Mouse (Mus musculus) CH12.LX (cell line): Measurements from ENCODE around the gene Tbca. TPM values are rescaled to one million over a fixed set of nuclear protein-coding genes. Genes with fewer than 3 reads are reported as not detected.

ENCODE experiments used
- DNase-seq: peaks from one replicate; pipeline ENCODE4 v3.0.0-alpha.2; 2013; ENCODE audit errors: extremely low read depth
- H3K27ac ChIP-seq: 2 replicates; pipeline ENCODE4 v1.5.1; 2012; ENCODE audit warnings: low read depth, mild to moderate bottlenecking, control low read depth, moderate library complexity; ENCODE audit not compliant: insufficient read depth
- H3K27me3 ChIP-seq: replicated peaks from 2 replicates; pipeline ENCODE3; 2012; ENCODE audit warnings: inconsistent platforms
- H3K36me3 ChIP-seq, 2 experiments: replicated peaks in 1 of 2; 2 replicates each; pipeline versions ENCODE3 to v1.6.1; 2012; ENCODE audit warnings: inconsistent platforms in 1 of 2, low read length in 1 of 2, mild to moderate bottlenecking in 1 of 2, mixed read lengths in 1 of 2, moderate library complexity in 1 of 2; ENCODE audit not compliant: control insufficient read depth in 1 of 2, insufficient read depth in 1 of 2
- H3K4me1 ChIP-seq, 2 experiments: 2 replicates each; pipeline ENCODE4 v1.6.1; 2012; ENCODE audit warnings: inconsistent platforms in 1 of 2, moderate library complexity in 1 of 2; ENCODE audit not compliant: insufficient read depth in 2 of 2, control insufficient read depth in 1 of 2
- H3K4me2 ChIP-seq: 2 replicates; pipeline ENCODE4 v1.6.1; 2012; ENCODE audit warnings: low read depth, mild to moderate bottlenecking, control low read depth; ENCODE audit not compliant: poor library complexity, insufficient read depth, severe bottlenecking
- H3K4me3 ChIP-seq, 3 experiments: fragments of 150-350 bp in 1 of 3; sonication (generic) in 1 of 3; replicated peaks in 1 of 3; 2 replicates each; pipeline versions ENCODE3 to v1.5.1; 2011 to 2012; ENCODE audit warnings: low read depth in 2 of 3, low read length in 2 of 3, mild to moderate bottlenecking in 2 of 3, moderate library complexity in 2 of 3, control low read depth in 1 of 3, improper control_type of control experiment in 1 of 3, inconsistent platforms in 1 of 3, mixed read lengths in 1 of 3; ENCODE audit not compliant: poor library complexity in 1 of 3
- H3K79me2 ChIP-seq: replicated peaks from 2 replicates; pipeline ENCODE4 v1.6.1; 2012; ENCODE audit warnings: mild to moderate bottlenecking, moderate library complexity; ENCODE audit not compliant: control insufficient read depth, poor library complexity, insufficient read depth, severe bottlenecking; ENCODE audit errors: extremely low read depth
- H3K9ac ChIP-seq: 2 replicates; pipeline ENCODE4 v1.6.1; 2012; ENCODE audit warnings: low read depth, mild to moderate bottlenecking, control low read depth, moderate library complexity; ENCODE audit not compliant: insufficient read depth
- H3K9me3 ChIP-seq: replicated peaks from 2 replicates; pipeline ENCODE3; 2012; ENCODE audit warnings: low read length, inconsistent platforms, mixed read lengths
- CTCF ChIP-seq, 2 experiments: IDR thresholded peaks in 1 of 2; conservative IDR thresholded peaks in 1 of 2; 2 replicates each; pipeline ENCODE4 v1.5.1; 2011 to 2012; ENCODE audit warnings: low read depth in 2 of 2, low read length in 2 of 2, improper control_type of control experiment in 1 of 2, inconsistent platforms in 1 of 2, mild to moderate bottlenecking in 1 of 2, moderate library complexity in 1 of 2
- IRF4 ChIP-seq: IDR thresholded peaks from 2 replicates; pipeline ENCODE4 v1.6.1; 2014; ENCODE audit warnings: low read depth, mild to moderate bottlenecking, inconsistent platforms, low read length, improper control_type of control experiment
- MAZ ChIP-seq: IDR thresholded peaks from 2 replicates; pipeline ENCODE4 v1.6.1; 2012; ENCODE audit warnings: low read depth, mild to moderate bottlenecking, inconsistent platforms, low read length, improper control_type of control experiment, moderate library complexity
- MYC ChIP-seq: IDR thresholded peaks from 2 replicates; pipeline ENCODE4 v1.6.1; 2011; ENCODE audit warnings: low read depth, mild to moderate bottlenecking, improper control_type of control experiment, low read length
- RAD21 ChIP-seq: IDR thresholded peaks from 2 replicates; pipeline ENCODE4 v1.6.1; 2011; ENCODE audit warnings: low read depth, mild to moderate bottlenecking, low read length, improper control_type of control experiment, moderate library complexity
- TBP ChIP-seq: conservative IDR thresholded peaks from 2 replicates; pipeline ENCODE4 v1.6.1; 2011; ENCODE audit warnings: low read depth, low read length, improper control_type of control experiment
- USF1 ChIP-seq: IDR thresholded peaks from 2 replicates; pipeline ENCODE4 v1.6.1; 2014; ENCODE audit warnings: low read depth, mild to moderate bottlenecking, inconsistent platforms, low read length, improper control_type of control experiment
- USF2 ChIP-seq: conservative IDR thresholded peaks from 2 replicates; pipeline ENCODE4 v1.6.1; 2011; ENCODE audit warnings: low read depth, low read length, improper control_type of control experiment
- ZC3H11A ChIP-seq: IDR thresholded peaks from 2 replicates; pipeline ENCODE4 v1.6.1; 2012; ENCODE audit warnings: low read depth, mild to moderate bottlenecking, inconsistent platforms, low read length, improper control_type of control experiment
- ZNF384 ChIP-seq: IDR thresholded peaks from 2 replicates; pipeline ENCODE4 v1.6.1; 2012; ENCODE audit warnings: low read depth, low read length, improper control_type of control experiment, inconsistent platforms
- dilution Hi-C: fragments of 300-500 bp; cut with MboI; formaldehyde crosslinking; loops from 2 replicates; pipeline ENCODE4 v1.14.3; 2020; ENCODE audit warnings: low sequenced_read_pairs; ENCODE audit not compliant: extremely low pct_unique_long_range_greater_than_20kb, extremely low pct_ligation_motif_present
- in situ Hi-C: fragments of 300-500 bp; cut with MboI; formaldehyde crosslinking; loops from 3 replicates; pipeline ENCODE4 v1.14.3; 2019; ENCODE audit warnings: low sequenced_read_pairs, low pct_ligation_motif_present, low pct_unique_long_range_greater_than_20kb, mixed read lengths
- polyA plus RNA-seq: library from polyadenylated mRNA; unstranded; fragments of >175 nt; gene quantifications from 2 replicates; pipeline ENCODE4 v1.2.1, GENCODE M21; 2012; ENCODE audit warnings: low read depth; ENCODE audit not compliant: insufficient read length
- total RNA-seq, 2 experiments: library from RNA; depleted of rRNA; stranded (reverse); fragments of 300-350 nt in 1 of 2; fragments of >200 nt in 1 of 2; gene quantifications; 2 replicates each; pipeline ENCODE4 v1.2.3; 2012 to 2014

Gene Tbca
- total and polyA plus RNA-seq, 3 experiments, result 141 to 552 (median 196) TPM

- Histone ChIP-seq H3K27me3 (no peaks in the 10 kb centered on the region), H3K79me2 (no peaks in the 10 kb centered on the region), H3K9ac (no peak overlapping the region), H3K27ac (no peak overlapping the region), H3K4me3 (no peak overlapping the region), H3K9me3 (peaks cover 4% of the 10 kb centered on the region), H3K36me3 (no peaks in the 10 kb centered on the region), H3K4me2 (no peak overlapping the region), H3K4me1 (peaks cover 0 to 11% of the 10 kb centered on the region in 2 experiments; a peak in 2 of 4 replicates)
- no peak for DNase-seq
- TF ChIP-seq ZNF384 (no peak), CTCF (conservative IDR thresholded peaks at IDR 0.05 in 1 of 2, IDR thresholded peaks at IDR 0.05 in 1 of 2; ENCODE audit: low read depth in 2 of 2, low read length in 2 of 2) (peak in 1 of 2 experiments; percentile 16; a peak in 2 of 4 replicates), RAD21 (no peak), TBP (no peak), MYC (no peak)
- dilution Hi-C loops (no loop called here), in situ Hi-C loops (no loop called here)
Measured at GRCm38 (mm10) chr13:94868478-94868950, 79.8 kb downstream of the Tbca start.

GRCm38 (mm10) chr13:94869541-94869940 lies 80.8 kb downstream of the Tbca start:
- H3K27me3 ChIP-seq, result no peaks in the 10 kb centered on the region
- no peaks in the 10 kb centered on the region for H3K36me3 ChIP-seq
- no peak overlapping the region for H3K27ac ChIP-seq
- TF ChIP-seq MAZ, result no peak
- no peak for TF ChIP-seq ZC3H11A
- no peak for DNase-seq
- H3K4me2 ChIP-seq, result no peak overlapping the region
- no peak overlapping the region for H3K9ac ChIP-seq
- in situ Hi-C loops, result no loop called here
- no peak overlapping the region for H3K4me3 ChIP-seq
- H3K79me2 ChIP-seq, result no peaks in the 10 kb centered on the region
- peaks cover 0 to 11% of the 10 kb centered on the region in 2 experiments; a peak in 2 of 4 replicates for H3K4me1 ChIP-seq
- peaks cover 7% of the 10 kb centered on the region for H3K9me3 ChIP-seq
- dilution Hi-C loops, result no loop called here

- H3K27me3 ChIP-seq, result no peaks in the 10 kb centered on the region
Measured at GRCm38 (mm10) chr13:94870071-94870460, 81.4 kb downstream of the Tbca start.

More at GRCm38 (mm10) chr13:94870071-94870460, 81.4 kb downstream of the Tbca start:
- Histone ChIP-seq H3K27ac (no peak overlapping the region), H3K4me1 (peaks cover 0 to 11% of the 10 kb centered on the region in 2 experiments; a peak in 2 of 4 replicates), H3K9me3 (peaks cover 12% of the 10 kb centered on the region), H3K79me2 (no peaks in the 10 kb centered on the region), H3K36me3 (no peaks in the 10 kb centered on the region), H3K4me2 (no peak overlapping the region), H3K4me3 (no peak overlapping the region), H3K9ac (no peak overlapping the region)
- TF ChIP-seq USF2 (no peak), IRF4 (no peak), USF1 (no peak), ZC3H11A (no peak)
- in situ Hi-C loops, result no loop called here
- no peak for DNase-seq
- dilution Hi-C loops, result no loop called here
